8 mouse cellular contexts compared by ENCODE assay signal in genomic region chr16:35613851-35614804, GRCm38 (mm10).
A peak's percentile ranks its signal among the peaks of the same experiment; 100 is the strongest.
DNase-seq lines count a peak whose midpoint lies in the region; ATAC-seq lines count a peak whose summit lies in the region.

No protein-coding gene starts in this region.

- peak overlapping the region; percentile 48; the same call in 1 of the 2 replicates for H3K9ac ChIP-seq in forebrain, embryonic 14.5 days (ENCODE audit: low read length)
- no peak overlapping the region for H3K9ac ChIP-seq in limb, embryonic 15.5 days

- no peaks in the 10 kb centered on the region for H3K9me3 ChIP-seq in forebrain, embryonic 14.5 days (replicated peaks; ENCODE audit: control insufficient read depth, low read length)
- no peaks in the 10 kb centered on the region for H3K9me3 ChIP-seq in limb, embryonic 15.5 days

- H3K27ac ChIP-seq in forebrain, embryonic 14.5 days (ENCODE audit: low read depth, low read length) = peak overlapping the region; percentile 59
- peak overlapping the region; percentile 54; the same call in 1 of the 2 replicates for H3K27ac ChIP-seq in limb, embryonic 15.5 days

- H3K4me1 ChIP-seq in forebrain, embryonic 14.5 days (ENCODE audit: control insufficient read depth, insufficient read depth, low read length) = peaks cover 41% of the 10 kb centered on the region
- peaks cover 18% of the 10 kb centered on the region for H3K4me1 ChIP-seq in limb, embryonic 15.5 days

- 11% methylated on average over 17 of the region's 17 CpGs for WGBS in forebrain, embryonic 14.5 days
- 30% methylated on average over 17 of the region's 17 CpGs for WGBS in limb, embryonic 15.5 days

- H3K27me3 ChIP-seq in forebrain, embryonic 14.5 days (replicated peaks; ENCODE audit: control insufficient read depth, insufficient read depth, low read length) = no peaks in the 10 kb centered on the region
- no peaks in the 10 kb centered on the region for H3K27me3 ChIP-seq in limb, embryonic 15.5 days

- peak; percentile 74 for ATAC-seq in forebrain, embryonic 14.5 days
- ATAC-seq in limb, embryonic 15.5 days (ENCODE audit: insufficient number of reproducible peaks, low FRiP score, low TSS enrichment, low read depth) = no peak

- no peak overlapping the region for H3K4me3 ChIP-seq in forebrain, embryonic 14.5 days (ENCODE audit: low read depth, low read length)
- H3K4me3 ChIP-seq in limb, embryonic 15.5 days = no peak overlapping the region

- H3K4me2 ChIP-seq in forebrain, embryonic 14.5 days (ENCODE audit: low read length) = peak overlapping the region; percentile 19
- H3K4me2 ChIP-seq in limb, embryonic 15.5 days = peak overlapping the region; percentile 28

- DNase-seq in layer of hippocampus, postnatal 10 days (ENCODE audit: low spot score in 2 of 2) = peak; percentile 63 to 65
- no peak for DNase-seq in layer of hippocampus, adult 11-12 months (ENCODE audit: low spot score)
- DNase-seq in cerebellum, adult 11-12 months = peak; percentile 50
- DNase-seq in forebrain, embryonic 14.5 days (ENCODE audit: low spot score) = peak; percentile 87
- no peak for DNase-seq in MN1 (ENCODE audit: low spot score)
- no peak for DNase-seq in lung, postnatal 36 days
- DNase-seq in ovary, adult 18-20 months (ENCODE audit: low spot score) = no peak

- H3K36me3 ChIP-seq in forebrain, embryonic 14.5 days (ENCODE audit: control insufficient read depth, insufficient read depth, low read length) = no peaks in the 10 kb centered on the region
- no peaks in the 10 kb centered on the region for H3K36me3 ChIP-seq in limb, embryonic 15.5 days

Comparison
In these comparisons a context has a peak if more than half of its experiments do, and no peak if none do; other contexts are left out.
1. DNase-seq: peak in layer of hippocampus, postnatal 10 days (2 of 2), cerebellum, adult 11-12 months (single experiment) and forebrain, embryonic 14.5 days (single experiment); none in layer of hippocampus, adult 11-12 months (single experiment), MN1 (single experiment), lung, postnatal 36 days (single experiment) and ovary, adult 18-20 months (single experiment).